Mouse (Mus musculus) megakaryocyte, embryonic 14.5 days (primary cell): Measurements from ENCODE around the gene Capn15.

Experiments used
- FLI1 ChIP-seq: IDR thresholded peaks from 2 replicates; pipeline ENCODE4 v1.6.1; 2012; ENCODE audit warnings: low read length, inconsistent platforms, mixed read lengths
- GATA1 ChIP-seq: IDR thresholded peaks from 3 replicates; pipeline ENCODE4 v1.6.1; 2012; ENCODE audit warnings: mixed read lengths, low read length, inconsistent platforms, borderline replicate concordance

DNA sequence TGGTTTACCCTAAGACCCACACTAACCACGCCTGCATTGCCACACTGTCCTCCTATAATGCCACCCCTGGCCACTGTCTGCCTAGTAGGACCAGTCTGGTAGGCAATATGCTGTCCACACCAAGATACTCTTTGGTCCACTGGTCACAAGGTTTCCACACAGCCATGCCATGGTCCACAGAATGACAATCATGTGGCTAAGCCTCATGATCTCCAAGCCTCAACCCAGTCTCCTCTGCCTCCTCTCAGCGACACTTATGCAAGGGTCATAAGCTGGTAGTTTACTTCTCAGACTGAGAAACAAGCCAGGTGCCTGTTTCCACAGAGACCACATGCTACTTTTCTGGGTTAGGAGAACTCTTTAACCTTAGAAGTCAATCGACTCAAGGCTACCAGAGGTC, 2.7 kb downstream of the Capn15 start:
- no peak for TF ChIP-seq FLI1
- no peak for TF ChIP-seq GATA1
